Mouse (Mus musculus) fibroblast of lung, adult 2 months (primary cell): Measurements from ENCODE around the gene Sin3b.
"Not testable (repeated sequence)": the region's sequence is repeated elsewhere in the genome, so short reads cannot be mapped to it uniquely, and the experiment has no call there.

Source experiments
- DNase-seq: peaks from one replicate; pipeline ENCODE4 v3.0.0-alpha.2; 2011; ENCODE audit warnings: low read depth

Gene Sin3b

GRCm38 (mm10) chr8:72722769-72723650, at the start of gene Sin3b:
TSS of gene Sin3b (plus strand) at chr8:72723285.
- DNase-seq, result peak; percentile 85

DNA sequence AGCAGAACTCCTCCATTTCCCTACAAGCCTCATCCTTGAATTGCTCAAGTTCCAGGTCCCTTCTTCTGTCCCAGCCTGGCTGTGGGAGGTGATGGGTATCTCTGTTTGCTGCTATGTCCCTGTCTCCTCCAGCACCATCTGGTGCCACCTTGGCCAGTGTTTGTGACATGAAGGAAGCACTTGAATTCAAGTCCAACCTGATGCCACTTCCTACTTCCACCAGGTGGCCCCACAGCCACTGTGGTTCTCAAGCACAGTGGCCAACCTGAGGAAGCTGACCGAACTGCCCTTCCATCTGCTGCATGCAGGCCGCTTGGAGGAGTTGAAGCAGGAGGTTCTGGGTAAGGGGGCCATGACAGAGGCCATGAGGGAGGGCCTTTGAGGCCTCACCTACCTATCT, 48.9 kb upstream of the Sin3b start:
- no peak for DNase-seq

DNA sequence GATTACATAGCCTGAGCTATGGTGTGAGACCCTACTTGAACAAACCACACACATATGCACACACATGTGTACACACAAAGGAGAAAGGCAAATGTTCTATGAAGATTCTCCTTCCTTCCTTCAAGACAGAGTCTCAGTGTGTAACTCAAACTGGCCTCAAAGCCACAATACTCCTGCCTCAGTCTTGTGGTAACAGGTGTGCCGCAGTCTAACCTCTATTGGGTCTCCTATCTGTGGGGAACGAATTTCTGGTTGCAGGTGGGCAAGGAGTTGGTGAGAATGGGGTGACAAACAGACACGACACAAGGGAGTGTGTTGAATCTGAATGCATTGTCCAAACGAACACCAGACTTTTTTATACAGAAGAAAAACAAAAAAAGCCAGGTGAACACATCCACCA, 46.6 kb upstream of the Sin3b start:
- no peak for DNase-seq

DNA sequence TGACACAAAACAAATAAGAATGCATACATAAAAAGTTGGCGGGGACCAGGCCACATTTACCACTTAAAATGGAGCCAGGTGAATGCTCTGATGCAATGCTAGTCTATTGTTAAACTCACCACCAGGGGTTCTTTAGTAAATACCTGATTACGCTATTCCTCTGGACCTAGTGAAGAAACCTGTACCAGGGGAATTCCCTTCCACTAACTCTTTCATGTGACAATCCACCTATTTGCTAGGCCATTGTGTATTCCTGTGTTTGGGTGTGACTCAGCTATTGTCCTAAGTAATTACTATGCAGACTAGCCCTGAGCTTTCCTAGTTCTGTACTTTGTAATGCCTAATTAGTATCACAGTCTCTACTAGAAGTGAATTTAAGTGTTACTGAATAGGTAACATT, 46.2 kb upstream of the Sin3b start:
- not testable (repeated sequence) for DNase-seq

DNA sequence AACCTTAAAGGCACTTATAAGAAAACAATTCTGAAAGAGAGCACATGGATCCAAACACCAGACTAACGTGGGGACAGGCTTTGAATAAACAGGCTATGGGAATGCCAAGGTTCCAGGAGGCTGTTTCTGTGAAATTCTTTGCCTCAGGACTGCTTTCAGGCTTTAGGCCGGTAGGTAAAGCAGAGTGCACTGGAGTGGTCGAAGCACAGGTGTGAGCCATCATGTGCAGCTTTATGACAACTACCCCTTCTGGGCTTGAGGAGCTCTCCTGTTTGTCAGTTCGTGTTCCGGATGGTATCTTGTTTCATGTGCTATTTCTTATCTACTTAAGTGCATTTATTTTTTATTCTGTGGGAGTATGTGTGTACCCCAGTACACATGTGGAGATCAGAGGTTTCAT, 45.8 kb upstream of the Sin3b start:
- DNase-seq, result no peak

DNA sequence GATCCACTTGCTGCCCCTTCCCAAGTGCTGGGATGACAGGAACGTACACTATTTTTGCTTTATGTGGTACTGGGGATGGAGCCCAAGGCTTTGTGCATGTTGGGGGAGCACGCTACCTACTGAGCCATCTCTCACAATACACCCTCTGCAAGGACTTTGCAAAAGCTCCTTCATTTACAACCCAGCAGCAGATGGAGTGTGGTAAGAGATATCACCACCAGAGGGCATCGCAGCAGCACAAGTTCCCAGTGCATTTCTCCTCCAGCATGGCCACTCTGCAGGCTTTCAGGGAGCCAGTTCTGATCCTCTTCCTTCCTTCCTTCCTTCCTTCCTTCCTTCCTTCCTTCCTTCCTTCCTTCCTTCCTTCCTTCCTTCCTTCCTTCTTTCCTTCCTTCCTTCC, 43.0 kb upstream of the Sin3b start:
- peak; percentile 19 for DNase-seq

DNA sequence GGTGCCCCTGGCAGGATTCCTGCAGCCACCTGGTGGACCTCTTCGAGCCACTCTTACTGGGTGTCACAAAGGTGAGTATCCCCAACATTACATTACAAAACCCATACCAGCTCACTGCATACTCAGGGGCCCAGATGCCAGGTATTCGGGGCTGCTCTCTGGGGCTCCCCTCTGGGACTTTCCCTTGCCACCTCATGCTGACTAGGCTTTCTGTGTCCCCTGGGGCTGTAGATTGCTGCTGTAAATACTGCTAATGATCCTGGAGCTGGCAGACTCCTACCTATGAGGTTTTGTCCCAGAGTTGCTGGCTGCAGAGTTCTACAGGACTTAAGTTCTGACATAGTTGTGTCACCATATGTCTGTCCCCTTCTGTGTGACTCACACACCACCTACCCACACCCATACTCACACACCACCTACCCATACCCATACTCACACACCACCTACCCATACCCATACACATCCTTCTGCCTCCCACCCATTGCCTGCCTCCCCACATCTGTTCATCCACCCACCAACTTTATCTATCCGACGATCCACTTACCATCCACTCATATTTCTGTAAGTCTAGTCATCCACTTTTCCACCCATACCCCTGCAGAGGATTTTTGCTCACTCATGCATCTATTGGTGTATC, 40.9 kb upstream of the Sin3b start:
- DNase-seq, result no peak

GRCm38 (mm10) chr8:72683010-72683521, 40.0 kb upstream of the Sin3b start:
- no peak for DNase-seq

GRCm38 (mm10) chr8:72683572-72684099, 39.4 kb upstream of the Sin3b start:
- DNase-seq, result not testable (repeated sequence)

DNA sequence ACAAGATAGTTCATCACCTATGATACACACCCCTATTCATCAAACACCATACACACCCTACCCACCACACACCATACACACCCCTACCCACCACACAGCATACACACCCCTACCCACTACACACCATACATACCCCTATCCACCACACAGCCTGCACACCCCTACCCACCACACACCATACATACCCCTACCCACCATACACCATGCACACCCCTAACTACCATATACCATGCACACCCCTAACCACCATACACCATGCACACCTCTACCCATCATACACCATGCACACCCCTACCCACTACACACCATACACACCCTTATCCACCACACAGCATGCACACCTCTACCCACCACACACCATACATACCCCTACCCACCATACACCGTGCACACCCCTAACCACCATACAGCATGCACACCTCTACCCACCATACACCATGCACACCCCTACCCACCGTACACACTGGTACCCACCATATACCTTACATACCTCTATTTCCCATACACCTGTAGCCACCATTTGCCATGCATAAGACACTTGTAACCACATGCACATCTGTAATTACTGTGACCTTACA, 24.6 kb upstream of the Sin3b start:
- no peak for DNase-seq

- no peak for DNase-seq
Observed at GRCm38 (mm10) chr8:72712569-72712968, 10.5 kb upstream of the Sin3b start.

GRCm38 (mm10) chr8:72716594-72716993, 6.5 kb upstream of the Sin3b start:
- no peak for DNase-seq

- no peak for DNase-seq
Observed at GRCm38 (mm10) chr8:72720541-72720940, 2.5 kb upstream of the Sin3b start.

- no peak for DNase-seq
Observed at GRCm38 (mm10) chr8:72723651-72724001, 541 bp downstream of the Sin3b start.

DNA sequence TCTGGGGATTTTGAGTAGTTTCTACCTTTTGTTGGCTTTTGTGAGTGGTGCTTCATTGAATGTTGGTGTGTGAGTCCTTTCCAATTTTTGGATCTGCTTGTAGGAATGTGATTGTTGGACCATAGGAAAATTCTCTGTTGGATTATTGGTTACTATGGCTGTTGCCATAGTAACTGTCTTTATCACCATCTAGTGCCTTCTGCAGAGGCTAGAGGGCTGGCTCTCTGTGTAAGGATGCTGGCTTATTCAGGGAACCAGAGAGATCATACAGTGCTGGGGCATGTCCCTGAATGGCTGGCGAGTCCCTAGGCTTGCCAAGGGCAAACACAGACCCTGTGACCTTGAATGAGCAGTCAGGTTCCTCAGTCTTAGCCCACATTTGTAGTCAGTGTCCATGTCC, 5.6 kb downstream of the Sin3b start:
- DNase-seq, result no peak

- DNase-seq, result no peak
Observed at GRCm38 (mm10) chr8:72735001-72735400, 11.9 kb downstream of the Sin3b start.

DNA sequence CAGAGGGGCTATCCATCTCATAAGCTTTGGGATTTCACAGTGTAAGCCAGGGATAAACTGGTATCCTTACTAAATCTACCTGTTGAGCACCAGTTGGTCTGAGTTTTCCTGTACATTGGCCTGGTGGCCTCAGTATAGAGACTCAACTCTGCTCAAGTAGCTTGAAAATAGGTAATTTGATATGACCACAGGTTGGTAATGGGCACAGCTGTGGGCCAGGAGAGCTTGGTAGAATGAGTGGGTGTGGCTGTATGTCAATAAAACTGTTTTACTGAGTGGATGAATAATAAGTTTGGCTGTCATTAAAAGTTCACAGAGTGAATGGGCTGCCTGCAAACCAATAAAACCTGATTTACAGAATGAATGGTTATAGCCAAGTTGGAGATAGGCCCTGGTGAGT, 13.8 kb downstream of the Sin3b start:
- no peak for DNase-seq

- DNase-seq, result no peak
Observed at GRCm38 (mm10) chr8:72746061-72746460, 23.0 kb downstream of the Sin3b start.

- DNase-seq, result no peak
Observed at GRCm38 (mm10) chr8:72749846-72750245, 26.8 kb downstream of the Sin3b start.

- no peak for DNase-seq
Observed at GRCm38 (mm10) chr8:72750266-72750665, 27.2 kb downstream of the Sin3b start.

- no peak for DNase-seq
Observed at GRCm38 (mm10) chr8:72751126-72751525, 28.0 kb downstream of the Sin3b start.

DNA sequence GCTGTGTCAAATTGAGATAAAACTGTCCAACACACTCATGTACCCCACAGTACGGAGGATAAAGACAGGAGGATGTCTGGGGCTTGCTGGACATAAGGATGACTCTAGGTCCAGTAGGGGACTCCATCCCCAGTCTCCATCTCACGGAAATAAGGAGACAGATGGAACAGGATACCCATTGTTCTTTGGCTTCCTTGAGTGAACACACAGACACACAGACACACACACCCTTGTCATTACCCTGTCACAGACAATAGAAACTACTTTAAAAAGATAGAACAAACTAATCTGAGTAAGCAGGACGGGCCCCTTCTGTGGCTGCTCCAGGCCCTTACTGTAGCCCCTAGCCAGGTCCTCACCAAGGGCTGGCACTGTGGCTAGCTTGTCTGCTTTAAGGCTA, 29.2 kb downstream of the Sin3b start:
- DNase-seq, result no peak

DNA sequence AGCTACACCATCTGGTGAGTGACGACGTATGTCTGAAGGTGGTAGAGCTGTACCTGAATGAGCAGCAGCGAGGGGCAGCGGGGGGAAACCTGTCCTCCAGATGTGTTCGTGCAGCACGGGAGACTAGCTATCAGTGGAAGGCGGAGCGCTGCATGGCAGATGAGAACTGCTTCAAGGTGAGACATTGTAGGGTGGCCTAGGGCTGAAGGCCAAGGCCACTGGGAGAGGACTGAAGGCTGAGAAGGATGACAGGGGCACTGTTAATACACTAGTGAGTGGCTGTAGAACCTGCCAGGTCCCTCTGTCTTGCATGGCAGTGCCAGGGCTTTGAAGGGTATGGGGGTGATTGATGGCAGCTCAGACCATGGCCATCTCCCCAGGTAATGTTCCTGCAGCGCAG, 30.1 kb downstream of the Sin3b start:
- DNase-seq, result no peak
